Mouse (Mus musculus): Measurements from ENCODE around the gene Smagp. TPM values are rescaled to one million over a fixed set of nuclear protein-coding genes. Genes with fewer than 3 reads are reported as not detected.

Gene Smagp
- total RNA-seq, 2 experiments from 2014 or later, result 6.0 to 6.4 TPM

Small RNA genes within 50 kb of the gene (microRNA-seq; reads per million reads assigned to microRNA genes)
- 0 reads per million in 2 experiments for gene Mir6961

Other genes starting within 250 kb of the Smagp start
- gene Gm5475, start 214.8 kb downstream of the Smagp start, total RNA-seq (2021), result not detected
- 10 to 100 TPM; 32.3 to 34.8 TPM for gene Slc11a2, start 211.9 kb downstream of the Smagp start, total RNA-seq (2021)
- gene Letmd1, start 167.9 kb downstream of the Smagp start, total RNA-seq (2021), result 10 to 100 TPM in 1 of 2 experiments, 1 to 10 TPM in 1; 9.2 to 10.5 TPM
- 1 to 10 TPM; 1.9 to 2.9 TPM for gene Csrnp2, start 141.5 kb downstream of the Smagp start, total RNA-seq (2021)
- 10 to 100 TPM in 1 of 2 experiments, 1 to 10 TPM in 1; 9.6 to 11.6 TPM for gene Tfcp2, start 84.9 kb downstream of the Smagp start, total RNA-seq (2021)
- 1 to 10 TPM; 7.6 to 9.7 TPM for gene Pou6f1, start 37.0 kb downstream of the Smagp start, total RNA-seq (2021)
- 10 to 100 TPM; 58.7 to 62.1 TPM for gene Dazap2, start 21.6 kb downstream of the Smagp start, total RNA-seq (2021)
- under 1 TPM; 0.53 to 0.89 TPM for gene Bin2, start 32.6 kb upstream of the Smagp start, total RNA-seq (2021)
- gene Cela1, start 51.0 kb upstream of the Smagp start, total RNA-seq (2021), result not detected
- under 1 TPM; 0.18 to 0.33 TPM for gene Galnt6, start 92.4 kb upstream of the Smagp start, total RNA-seq (2021)
- gene Slc4a8, start 124.8 kb upstream of the Smagp start, total RNA-seq (2021), result 1 to 10 TPM; 2.0 to 6.0 TPM
- gene Scn8a, start 232.9 kb upstream of the Smagp start, total RNA-seq (2021), result under 1 TPM; 0.37 to 1.00 TPM

Measured in gastrocnemius, postnatal 14 days (tissue).